ENCODE assay signal across 7 mouse cellular contexts in the genomic region with DNA sequence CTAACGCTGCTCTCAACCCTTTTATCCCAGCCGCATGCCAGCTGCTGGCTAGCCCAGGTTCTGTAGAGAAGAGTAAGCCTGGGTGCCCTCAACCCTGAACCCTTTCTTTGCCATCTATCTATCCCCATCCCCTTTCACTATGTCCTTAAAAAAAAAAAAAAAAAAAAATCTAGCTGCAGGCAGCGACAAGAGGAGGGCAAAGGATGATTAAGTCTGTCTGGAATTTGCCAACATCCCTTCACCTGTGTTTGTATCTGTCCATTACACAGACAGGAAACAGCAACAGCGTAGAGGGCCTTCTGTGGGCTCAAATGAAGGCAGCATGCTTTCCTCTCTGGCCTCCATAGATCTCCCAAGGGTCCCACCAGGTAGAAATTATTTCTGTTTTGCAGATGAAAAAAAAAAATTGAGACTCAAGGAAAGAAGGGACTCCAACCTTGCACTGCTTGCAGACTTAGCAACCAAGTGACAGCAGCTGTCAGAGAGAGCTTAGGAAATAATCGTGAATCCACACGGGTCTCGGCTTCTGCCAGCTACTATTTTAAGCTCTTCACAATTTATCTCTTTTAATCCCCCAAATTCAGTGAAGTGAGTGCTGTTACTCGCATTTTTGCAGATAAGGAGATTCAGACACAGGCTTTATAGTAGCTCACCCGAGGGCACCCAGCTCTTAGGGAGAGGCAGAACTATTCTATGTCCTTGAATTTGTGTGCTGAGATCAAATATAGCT. TPM values are rescaled to one million over a fixed set of nuclear protein-coding genes. Genes with fewer than 3 reads are reported as not detected.
DNase-seq lines count a peak whose midpoint lies in the region; ATAC-seq and TF ChIP-seq lines count a peak whose summit lies in the region.

No protein-coding gene starts in this region.

- 11% methylated on average over 9 of the region's 9 CpGs for WGBS in lung, embryonic 15.5 days
- 24% methylated on average over 9 of the region's 9 CpGs for WGBS in forebrain, embryonic 12.5 days
- WGBS in limb, embryonic 14.5 days: 19% methylated on average over 9 of the region's 9 CpGs
- WGBS in stomach, embryonic 15.5 days: 16% methylated on average over 9 of the region's 9 CpGs

- H3K27me3 ChIP-seq in lung, embryonic 15.5 days: no peaks in the 10 kb centered on the region
- no peaks in the 10 kb centered on the region for H3K27me3 ChIP-seq in forebrain, embryonic 12.5 days
- H3K27me3 ChIP-seq in limb, embryonic 14.5 days (ENCODE audit: control insufficient read depth, insufficient read depth, low read length): no peaks in the 10 kb centered on the region
- no peaks in the 10 kb centered on the region for H3K27me3 ChIP-seq in stomach, embryonic 15.5 days (replicated peaks)

- ATAC-seq in lung, embryonic 15.5 days (ENCODE audit: borderline replicate concordance, extremely low read depth, low FRiP score, low TSS enrichment): no peak
- no peak; the same call in 1 of the 2 replicates for ATAC-seq in forebrain, embryonic 12.5 days (ENCODE audit: low FRiP score)
- ATAC-seq in limb, embryonic 14.5 days (ENCODE audit: low FRiP score, low read depth): no peak; the same call in 1 of the 2 replicates
- no peak for ATAC-seq in stomach, embryonic 15.5 days (ENCODE audit: insufficient read depth, low FRiP score, low read depth)

- peak overlapping the region; percentile 86 for H3K4me2 ChIP-seq in lung, embryonic 15.5 days
- peak overlapping the region; percentile 83 for H3K4me2 ChIP-seq in forebrain, embryonic 12.5 days
- H3K4me2 ChIP-seq in limb, embryonic 14.5 days (replicated peaks; ENCODE audit: low read depth, low read length, severe bottlenecking): peak overlapping the region; percentile 76
- peak overlapping the region; percentile 82 for H3K4me2 ChIP-seq in stomach, embryonic 15.5 days

- peaks cover 37% of the 10 kb centered on the region for H3K4me1 ChIP-seq in lung, embryonic 15.5 days
- peaks cover 21% of the 10 kb centered on the region for H3K4me1 ChIP-seq in forebrain, embryonic 12.5 days
- H3K4me1 ChIP-seq in limb, embryonic 14.5 days (ENCODE audit: control insufficient read depth, insufficient read depth, low read length): peaks cover 24% of the 10 kb centered on the region
- peaks cover 37% of the 10 kb centered on the region for H3K4me1 ChIP-seq in stomach, embryonic 15.5 days

- H3K27ac ChIP-seq in lung, embryonic 15.5 days: peak overlapping the region; percentile 95
- H3K27ac ChIP-seq in forebrain, embryonic 12.5 days: peak overlapping the region; percentile 94
- H3K27ac ChIP-seq in limb, embryonic 14.5 days (replicated peaks; ENCODE audit: low read depth, low read length): peak overlapping the region; percentile 97
- peak overlapping the region; percentile 90 for H3K27ac ChIP-seq in stomach, embryonic 15.5 days

- peak overlapping the region; percentile 87 for H3K9ac ChIP-seq in lung, embryonic 15.5 days
- peak overlapping the region; percentile 97 for H3K9ac ChIP-seq in forebrain, embryonic 12.5 days
- peak overlapping the region; percentile 97; the same call in 1 of the 2 replicates for H3K9ac ChIP-seq in limb, embryonic 14.5 days (ENCODE audit: low read depth, low read length, severe bottlenecking)
- H3K9ac ChIP-seq in stomach, embryonic 15.5 days: no peak overlapping the region

- TF ChIP-seq POLR2A in limb, embryonic 14.5 days (IDR thresholded peaks at IDR 0.05; ENCODE audit: borderline replicate concordance, extremely low read depth, insufficient read depth, insufficient read length): 0 out of 2 replicates have a peak, but pooled peaks have one; percentile 20

- H3K36me3 ChIP-seq in lung, embryonic 15.5 days: no peaks in the 10 kb centered on the region
- no peaks in the 10 kb centered on the region for H3K36me3 ChIP-seq in forebrain, embryonic 12.5 days (replicated peaks)
- no peaks in the 10 kb centered on the region for H3K36me3 ChIP-seq in limb, embryonic 14.5 days (ENCODE audit: control insufficient read depth, insufficient read depth, low read length)
- no peaks in the 10 kb centered on the region for H3K36me3 ChIP-seq in stomach, embryonic 15.5 days

- H3K4me3 ChIP-seq in lung, embryonic 15.5 days: peak overlapping the region; percentile 74
- H3K4me3 ChIP-seq in forebrain, embryonic 12.5 days (replicated peaks): peak overlapping the region; percentile 90
- H3K4me3 ChIP-seq in limb, embryonic 14.5 days (replicated peaks; ENCODE audit: low read length): peak overlapping the region; percentile 88
- peak overlapping the region; percentile 75 for H3K4me3 ChIP-seq in stomach, embryonic 15.5 days (replicated peaks)

- DNase-seq in lung, postnatal 4 days: no peak
- DNase-seq in limb, embryonic 14.5 days (ENCODE audit: low spot score): no peak
- no peak for DNase-seq in embryo, embryonic 9.5 days (ENCODE audit: extremely low spot score)
- no peak for DNase-seq in adrenal gland, postnatal 14 days

- H3K9me3 ChIP-seq in lung, embryonic 15.5 days: no peaks in the 10 kb centered on the region
- no peaks in the 10 kb centered on the region for H3K9me3 ChIP-seq in forebrain, embryonic 12.5 days
- H3K9me3 ChIP-seq in limb, embryonic 14.5 days (ENCODE audit: control insufficient read depth, low read length): no peaks in the 10 kb centered on the region
- H3K9me3 ChIP-seq in stomach, embryonic 15.5 days: no peaks in the 10 kb centered on the region

RNA-seq across cellular contexts. Expression of a gene that starts 0.6 kb away (rescaled TPM):
- 40.0 TPM in 2 replicates for polyA plus RNA-seq in lung, embryonic 15.5 days (2015; fragmentation: Nextera tagmentation; extraction: Ambion mirVana)
- 32.2 and 35.9 TPM in 2 replicates for polyA plus RNA-seq in forebrain, embryonic 12.5 days (2016; fragmentation: Nextera tagmentation; extraction: Ambion mirVana)
- 64.8 and 89.2 TPM in 2 replicates for polyA plus RNA-seq in limb, embryonic 14.5 days (2012; rRNA removed)
- 64.9 and 74.9 TPM in 2 replicates for polyA plus RNA-seq in limb, embryonic 14.5 days (2014; fragmentation: Nextera tagmentation; extraction: Ambion mirVana)
- 28.7 and 32.5 TPM in 2 replicates for polyA plus RNA-seq in stomach, embryonic 15.5 days (2015; fragmentation: Nextera tagmentation; extraction: Ambion mirVana)
- total RNA-seq in adrenal gland, postnatal 14 days (2021): 14.1 and 15.0 TPM in 2 replicates

RNA-seq across cellular contexts. Expression of a gene that starts 26.2 kb away (rescaled TPM):
- 126 and 134 TPM in 2 replicates for polyA plus RNA-seq in lung, embryonic 15.5 days (2015; fragmentation: Nextera tagmentation; extraction: Ambion mirVana)
- polyA plus RNA-seq in forebrain, embryonic 12.5 days (2016; fragmentation: Nextera tagmentation; extraction: Ambion mirVana): 69.6 and 71.6 TPM in 2 replicates
- 335 and 379 TPM in 2 replicates for polyA plus RNA-seq in limb, embryonic 14.5 days (2012; rRNA removed)
- polyA plus RNA-seq in limb, embryonic 14.5 days (2014; fragmentation: Nextera tagmentation; extraction: Ambion mirVana): 121 and 135 TPM in 2 replicates
- 134 and 140 TPM in 2 replicates for polyA plus RNA-seq in stomach, embryonic 15.5 days (2015; fragmentation: Nextera tagmentation; extraction: Ambion mirVana)
- total RNA-seq in adrenal gland, postnatal 14 days (2021): 159 and 169 TPM in 2 replicates
